In genomic region chr10:100016941-100017770, GRCm38 (mm10) we compare ENCODE assay signal across 8 mouse cellular contexts. TPM values are rescaled to one million over a fixed set of nuclear protein-coding genes. Genes with fewer than 3 reads are reported as not detected.
DNase-seq lines count a peak whose midpoint lies in the region; ATAC-seq and TF ChIP-seq lines count a peak whose summit lies in the region.

No protein-coding gene starts in this region.

- H3K4me3 ChIP-seq in spleen, adult 2 months (ENCODE audit: extremely low read depth, insufficient read depth, insufficient read length), result peak overlapping the region; percentile 34
- H3K4me3 ChIP-seq in heart, embryonic 14.5 days (ENCODE audit: control insufficient read depth in 1 of 2, insufficient read depth in 1 of 2, low read depth in 1 of 2, low read length in 2 of 2), result peak overlapping the region; percentile 36 to 78
- peak overlapping the region; percentile 60 for H3K4me3 ChIP-seq in liver, embryonic 15.5 days (replicated peaks)
- H3K4me3 ChIP-seq in stomach, embryonic 16.5 days (replicated peaks; ENCODE audit: low read length), result peak overlapping the region; percentile 91

- TF ChIP-seq POLR2A in spleen, adult 2 months (IDR thresholded peaks at IDR 0.05; ENCODE audit: low read depth, low read length), result no peak

- peaks cover 2% of the 10 kb centered on the region; the same call in 1 of the 2 replicates for H3K4me1 ChIP-seq in spleen, adult 2 months (ENCODE audit: control insufficient read depth, insufficient read depth, insufficient read length)
- peaks cover 2 to 29% of the 10 kb centered on the region in 2 experiments; a peak in 3 of 4 replicates for H3K4me1 ChIP-seq in heart, embryonic 14.5 days (ENCODE audit: control insufficient read depth in 2 of 2, insufficient read depth in 2 of 2, low read length in 2 of 2)
- H3K4me1 ChIP-seq in liver, embryonic 15.5 days (replicated peaks), result no peaks in the 10 kb centered on the region
- H3K4me1 ChIP-seq in stomach, embryonic 16.5 days (ENCODE audit: control insufficient read depth, insufficient read depth, low read length), result peaks cover 24% of the 10 kb centered on the region

- H3K9me3 ChIP-seq in heart, embryonic 14.5 days (ENCODE audit: control insufficient read depth, low read length), result no peaks in the 10 kb centered on the region
- no peaks in the 10 kb centered on the region for H3K9me3 ChIP-seq in liver, embryonic 15.5 days (replicated peaks)
- H3K9me3 ChIP-seq in stomach, embryonic 16.5 days (replicated peaks; ENCODE audit: control insufficient read depth, low read length), result no peaks in the 10 kb centered on the region

- peak overlapping the region; percentile 76 for H3K9ac ChIP-seq in heart, embryonic 14.5 days (ENCODE audit: low read length)
- H3K9ac ChIP-seq in liver, embryonic 15.5 days, result no peak overlapping the region
- peak overlapping the region; percentile 60 for H3K9ac ChIP-seq in stomach, embryonic 16.5 days (ENCODE audit: low read length)

- no peak overlapping the region for H3K27ac ChIP-seq in spleen, adult 2 months (ENCODE audit: insufficient read depth, low read length)
- H3K27ac ChIP-seq in heart, embryonic 14.5 days (replicated peaks in 1 of 2; ENCODE audit: control insufficient read depth in 1 of 2, insufficient read depth in 1 of 2, low read depth in 2 of 2, low read length in 2 of 2), result no peak overlapping the region
- no peak overlapping the region; the same call in 1 of the 2 replicates for H3K27ac ChIP-seq in liver, embryonic 15.5 days (replicated peaks)
- H3K27ac ChIP-seq in stomach, embryonic 16.5 days (ENCODE audit: low read length), result peak overlapping the region; percentile 7; the same call in 1 of the 2 replicates

- ATAC-seq in heart, embryonic 14.5 days (ENCODE audit: insufficient number of reproducible peaks, insufficient read depth, low FRiP score, low read depth), result no peak
- no peak for ATAC-seq in liver, embryonic 15.5 days (ENCODE audit: insufficient read depth)
- no peak for ATAC-seq in stomach, embryonic 16.5 days (ENCODE audit: insufficient read depth, low FRiP score)

- H3K27me3 ChIP-seq in spleen, adult 2 months (ENCODE audit: control insufficient read depth, insufficient read depth, low read length), result peaks cover 7% of the 10 kb centered on the region
- no peaks in the 10 kb centered on the region; the same call in 1 of the 2 replicates for H3K27me3 ChIP-seq in heart, embryonic 14.5 days (ENCODE audit: control insufficient read depth, insufficient read depth, low read length)
- H3K27me3 ChIP-seq in liver, embryonic 15.5 days, result peaks cover 31% of the 10 kb centered on the region
- no peaks in the 10 kb centered on the region for H3K27me3 ChIP-seq in stomach, embryonic 16.5 days (ENCODE audit: control insufficient read depth, insufficient read depth, low read length)

- 20% methylated on average over 13 of the region's 13 CpGs for WGBS in spleen, adult 2 months
- WGBS in heart, embryonic 14.5 days, result 22% methylated on average over 13 of the region's 13 CpGs
- WGBS in liver, embryonic 15.5 days (ENCODE audit: insufficient replicate concordance), result 8% methylated on average over 13 of the region's 13 CpGs
- WGBS in stomach, embryonic 16.5 days, result 12% methylated on average over 13 of the region's 13 CpGs

- DNase-seq in spleen, adult 2 months (ENCODE audit: low read depth in 1 of 2, low spot score in 2 of 2), result no peak
- no peak for DNase-seq in spleen, postnatal 10 days (ENCODE audit: low spot score in 2 of 2)
- DNase-seq in cerebellum, adult 11 months, result no peak
- DNase-seq in cerebellum, postnatal 36 days, result no peak
- DNase-seq in gastrocnemius, postnatal 25 days, result no peak

- H3K4me2 ChIP-seq in heart, embryonic 14.5 days (ENCODE audit: low read length), result peak overlapping the region; percentile 84
- H3K4me2 ChIP-seq in liver, embryonic 15.5 days, result peak overlapping the region; percentile 44
- H3K4me2 ChIP-seq in stomach, embryonic 16.5 days (ENCODE audit: low read depth, low read length), result peak overlapping the region; percentile 61

- H3K36me3 ChIP-seq in spleen, adult 2 months (ENCODE audit: control insufficient read depth, insufficient read depth, low read length), result no peaks in the 10 kb centered on the region
- no peaks in the 10 kb centered on the region for H3K36me3 ChIP-seq in heart, embryonic 14.5 days (ENCODE audit: control insufficient read depth, insufficient read depth, low read length)
- no peaks in the 10 kb centered on the region for H3K36me3 ChIP-seq in liver, embryonic 15.5 days (replicated peaks)
- H3K36me3 ChIP-seq in stomach, embryonic 16.5 days (ENCODE audit: control insufficient read depth, insufficient read depth, low read length), result no peaks in the 10 kb centered on the region

- TF ChIP-seq CTCF in spleen, adult 2 months (IDR thresholded peaks at IDR 0.05; ENCODE audit: extremely low read depth, insufficient read depth, insufficient read length, insufficient replicate concordance), result no peak

RNA-seq across cellular contexts. Expression of gene Kitl, which starts 1.7 kb away (rescaled TPM):
- polyA plus RNA-seq in spleen, adult 2 months (2012; rRNA removed), result 7.8 and 14.3 TPM in 2 replicates
- 15.6 and 19.8 TPM in 2 replicates for polyA plus RNA-seq in heart, embryonic 14.5 days (2014; fragmentation: Nextera tagmentation; extraction: Ambion mirVana)
- polyA plus RNA-seq in liver, embryonic 15.5 days (2015; fragmentation: Nextera tagmentation; extraction: Ambion mirVana), result 6.2 and 7.2 TPM in 2 replicates
- 35.9 and 36.8 TPM in 2 replicates for polyA plus RNA-seq in stomach, embryonic 16.5 days (2015; fragmentation: Nextera tagmentation; extraction: Ambion mirVana)
- total RNA-seq in gastrocnemius, postnatal 25 days (2021), result 10 to 100 TPM; 20.4 to 22.3 TPM

Comparison
In these comparisons a context has a peak if more than half of its experiments do, and no peak if none do; other contexts are left out.
1. H3K4me3 ChIP-seq: peak in every context shown above with its lines; median percentile 91 in stomach, embryonic 16.5 days; 60 in liver, embryonic 15.5 days; 57 in heart, embryonic 14.5 days; 34 in spleen, adult 2 months.